Mouse (Mus musculus) CD4-positive naive resting alpha-beta T cell, adult 57 days (primary cell): ENCODE results near the gene Olfr545. TPM values are rescaled to one million over a fixed set of nuclear protein-coding genes. Genes with fewer than 3 reads are reported as not detected.

Experiments
- total RNA-seq: library from RNA; stranded (reverse); gene quantifications from one replicate; pipeline ENCODE4 v1.2.4, GENCODE M21; 2023

Olfr545 gene
- total RNA-seq = not detected

DNA sequence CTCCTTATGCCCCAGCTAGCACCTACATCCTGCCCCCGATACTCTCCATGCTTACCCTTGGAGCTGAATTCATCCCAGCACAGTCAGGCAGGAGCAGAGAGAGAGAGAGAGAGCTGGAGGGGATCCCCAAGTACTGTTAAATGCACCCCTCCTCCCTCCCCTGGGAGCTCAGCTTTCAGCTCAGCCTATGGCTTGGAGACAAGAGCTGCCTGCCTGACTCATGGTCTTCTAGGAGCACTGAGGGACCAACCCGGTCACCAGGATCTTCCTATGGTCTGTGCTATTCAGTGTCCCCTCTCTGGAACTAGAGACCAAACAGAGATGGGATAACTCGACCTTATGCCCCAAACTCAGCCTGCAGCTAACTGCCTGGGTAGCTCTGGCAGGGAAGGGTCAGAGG lies at the start of gene Olfr545:
Gene Olfr545 (minus strand): TSS at position 101 of the 400 bp plus-strand sequence.

DNA sequence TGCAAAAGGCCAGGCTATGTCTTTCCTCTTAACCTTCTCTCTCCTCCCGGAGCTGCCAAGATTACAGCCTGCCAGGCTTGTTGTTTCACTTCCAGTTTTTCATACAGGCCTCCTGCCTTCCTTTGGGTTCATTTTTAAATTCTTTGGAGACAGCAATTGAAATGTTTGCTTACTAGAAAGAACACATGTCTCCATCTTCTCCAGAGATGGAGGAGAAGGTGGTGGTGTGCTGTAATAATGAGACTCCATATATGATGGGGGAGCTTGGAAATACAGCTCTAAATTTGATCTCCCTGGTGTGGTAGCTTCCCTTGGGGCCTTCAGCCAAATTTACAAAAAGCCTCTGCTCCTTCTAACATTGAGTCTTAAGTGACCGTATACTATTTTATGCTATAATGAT lies 41.2 kb upstream of the Olfr545 start, which contains the start of gene Olfr548-ps1:
Gene Olfr548-ps1 (plus strand): TSS at position 301 of the 400 bp plus-strand sequence.

GRCm38 (mm10) chr7:102534449-102534848 lies 35.1 kb upstream of the Olfr545 start, which contains the start of gene Olfr547:
TSS of gene Olfr547 (plus strand) at chr7:102534749.

DNA sequence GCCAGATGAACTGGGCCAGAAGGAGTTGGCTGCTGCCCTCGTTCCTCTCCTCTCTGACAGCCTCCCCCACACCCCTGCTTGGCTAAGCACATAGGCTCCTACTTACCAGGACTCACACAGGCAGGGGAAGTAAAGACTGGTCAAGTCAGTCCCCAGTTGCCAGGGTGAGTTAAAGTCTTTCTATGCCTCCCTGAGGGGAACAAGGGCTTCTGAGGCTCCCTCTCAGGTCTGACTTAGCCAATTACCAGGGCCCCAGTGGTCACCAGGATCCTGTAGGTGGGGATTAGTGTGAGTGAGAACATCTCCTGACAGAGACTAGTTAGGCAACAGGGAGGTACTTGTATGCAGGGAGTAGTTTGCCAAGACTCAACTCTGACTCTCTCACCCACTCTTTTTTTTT lies 11.2 kb downstream of the Olfr545 start, which contains the start of gene Olfr544:
Gene Olfr544 (minus strand): TSS at position 153 of the 400 bp plus-strand sequence.

DNA sequence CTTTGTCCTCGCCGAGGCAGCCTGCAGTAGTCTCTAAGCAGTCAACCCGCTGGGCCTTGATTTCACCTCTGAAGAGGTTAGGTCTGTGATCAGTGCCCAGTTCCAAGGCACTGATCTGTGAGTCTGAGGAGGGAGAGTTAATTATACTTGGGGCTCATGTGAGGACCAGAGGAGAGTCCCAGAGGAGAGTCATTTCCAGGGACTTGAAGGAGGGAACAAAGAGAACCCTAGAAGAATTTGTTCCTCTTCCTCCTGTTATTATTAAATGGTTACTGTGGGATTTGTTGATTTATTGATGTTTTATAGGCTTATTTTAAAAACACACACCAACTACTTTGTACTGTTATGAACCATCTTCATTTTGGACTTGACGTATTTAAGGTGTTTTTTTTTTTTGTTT lies 17.8 kb downstream of the Olfr545 start, which contains the start of gene Olfr543:
Gene Olfr543 (minus strand): TSS at position 101 of the 400 bp plus-strand sequence.

DNA sequence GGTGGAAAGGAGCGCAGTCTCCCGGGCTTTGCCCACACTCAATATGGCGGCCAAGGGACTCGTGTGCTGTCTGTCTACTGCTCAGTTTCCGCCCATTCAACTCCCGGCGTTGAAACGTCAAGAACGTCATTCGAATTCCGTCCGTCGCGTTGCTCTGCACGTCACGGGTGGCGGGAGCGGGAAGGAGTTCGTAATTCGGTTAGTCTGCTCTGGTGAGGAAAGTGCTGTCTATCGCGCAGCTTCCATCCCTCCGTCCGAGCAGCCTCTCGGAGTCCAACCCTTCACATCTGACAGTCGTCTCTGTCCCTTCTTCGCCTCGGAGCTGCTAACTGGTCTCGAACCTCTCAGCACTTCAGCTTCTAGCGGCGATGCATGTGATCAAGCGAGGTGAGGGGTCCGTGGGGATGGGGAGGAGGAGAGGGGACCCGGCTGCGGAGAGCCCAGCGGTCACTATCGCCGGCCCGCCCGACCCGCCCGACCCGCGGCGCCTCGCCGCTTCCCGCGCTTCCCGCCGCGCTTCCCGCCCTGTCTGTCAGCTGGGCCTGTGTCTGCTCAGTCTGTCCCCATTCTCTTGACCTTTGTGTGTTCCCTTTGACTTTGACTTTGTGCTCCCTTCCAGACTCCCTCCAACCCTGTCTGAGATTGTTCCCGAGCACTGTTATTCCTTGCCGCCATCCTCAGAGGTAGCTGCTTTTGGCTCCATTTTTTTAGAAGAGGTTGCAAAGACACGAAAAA lies 57.5 kb downstream of the Olfr545 start, which contains the start of gene Rrm1:
Gene Rrm1 (plus strand): TSS at position 39 of the 735 bp plus-strand sequence.

Other genes with a start within 250 kb of the Olfr545 start
- gene Rhog, start 243.5 kb downstream of the Olfr545 start, total RNA-seq = 170 TPM
- gene Stim1, start 231.8 kb downstream of the Olfr545 start, total RNA-seq = 163 TPM
- gene Rrm1, start 57.9 kb downstream of the Olfr545 start, total RNA-seq = 41.4 TPM
- not detected for gene Olfr543, start 17.9 kb downstream of the Olfr545 start, total RNA-seq
- gene Olfr544, start 11.3 kb downstream of the Olfr545 start, total RNA-seq = not detected
- gene Olfr547, start 35.2 kb upstream of the Olfr545 start, total RNA-seq = not detected
- not detected for gene Olfr548-ps1, start 41.3 kb upstream of the Olfr545 start, total RNA-seq
- gene Olfr549, start 50.3 kb upstream of the Olfr545 start, total RNA-seq = not detected
- 49.0 TPM for gene Trim21, start 65.9 kb upstream of the Olfr545 start, total RNA-seq
- not detected for gene Olfr550, start 71.9 kb upstream of the Olfr545 start, total RNA-seq
- not detected for gene Olfr551, start 92.3 kb upstream of the Olfr545 start, total RNA-seq
- not detected for gene Olfr552, start 98.2 kb upstream of the Olfr545 start, total RNA-seq
- not detected for gene Olfr553, start 118.6 kb upstream of the Olfr545 start, total RNA-seq
- gene Olfr554, start 138.9 kb upstream of the Olfr545 start, total RNA-seq = not detected
- not detected for gene Olfr555, start 159.2 kb upstream of the Olfr545 start, total RNA-seq
- gene Olfr556, start 165.3 kb upstream of the Olfr545 start, total RNA-seq = not detected
- 11.6 TPM for gene Trim68, start 187.8 kb upstream of the Olfr545 start, total RNA-seq
- gene Olfr557, start 196.3 kb upstream of the Olfr545 start, total RNA-seq = not detected
- gene Olfr558, start 202.6 kb upstream of the Olfr545 start, total RNA-seq = not detected
- not detected for gene Olfr33, start 219.5 kb upstream of the Olfr545 start, total RNA-seq
- not detected for gene Olfr559, start 227.9 kb upstream of the Olfr545 start, total RNA-seq